Mouse (Mus musculus): ENCODE measurements around the gene Dhx36.

Dhx36 gene

GRCm38 (mm10) chr3:62506488-62507205, at the start of gene Dhx36:
Dhx36 (minus strand) TSS chr3:62507004.
- DNase-seq = peak; percentile 98

GRCm38 (mm10) chr3:62527593-62527992, 20.8 kb upstream of the Dhx36 start:
- DNase-seq = no peak

- DNase-seq = peak; percentile 7
These were observed 20.4 kb upstream of the Dhx36 start for GRCm38 (mm10) chr3:62527160-62527559.

GRCm38 (mm10) chr3:62507206-62507647, 423 bp upstream of the Dhx36 start:
- DNase-seq = no peak

- no peak for DNase-seq
These were observed 1.5 kb downstream of the Dhx36 start for GRCm38 (mm10) chr3:62505166-62505900.

- no peak for DNase-seq
These were observed 7.5 kb downstream of the Dhx36 start for GRCm38 (mm10) chr3:62499327-62499726.

DNA sequence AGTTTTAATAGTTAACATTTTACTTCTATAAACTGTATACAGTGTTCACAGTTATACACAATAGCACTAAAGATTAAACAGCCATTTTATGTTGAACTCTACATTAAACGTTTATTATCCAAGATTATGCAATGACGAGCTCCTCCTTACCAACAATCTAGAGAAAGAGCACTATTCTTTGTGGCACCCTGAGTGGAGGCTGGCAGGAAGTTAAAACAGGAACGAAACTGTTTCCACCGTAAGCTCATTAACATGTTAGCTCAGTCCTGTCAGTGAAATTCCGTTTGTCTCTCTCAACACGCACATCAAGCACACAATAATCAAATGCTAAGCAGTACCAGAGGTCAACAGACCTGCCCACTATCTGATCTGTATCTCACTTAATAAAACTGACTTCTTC, 14.2 kb downstream of the Dhx36 start:
- DNase-seq = no peak

DNA sequence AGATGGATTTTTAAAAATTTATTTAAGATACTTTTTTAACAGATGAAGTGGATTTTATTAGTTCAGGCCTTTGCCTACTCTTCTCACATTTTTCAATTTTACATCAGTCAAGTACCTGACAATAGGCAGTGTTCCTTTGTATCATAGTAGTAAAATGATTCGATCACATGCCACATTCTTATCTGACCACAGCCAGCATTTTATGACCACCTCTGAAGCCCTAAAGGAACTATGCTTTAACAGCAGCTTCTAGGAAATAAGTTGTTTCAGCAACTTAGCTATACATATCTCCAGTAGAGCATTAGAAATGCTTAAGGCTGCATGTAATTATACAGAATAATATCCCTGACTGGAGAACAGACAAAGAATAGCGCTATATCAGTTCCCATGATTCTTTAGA, 22.5 kb downstream of the Dhx36 start:
- no peak for DNase-seq

- DNase-seq = no peak
These were observed 36.6 kb downstream of the Dhx36 start for GRCm38 (mm10) chr3:62470179-62470578.

- DNase-seq = no peak
These were observed 42.5 kb downstream of the Dhx36 start for GRCm38 (mm10) chr3:62464276-62464675.

GRCm38 (mm10) chr3:62459483-62459882, 47.3 kb downstream of the Dhx36 start:
- no peak for DNase-seq

- DNase-seq = peak; percentile 80
These were observed 48.4 kb downstream of the Dhx36 start for GRCm38 (mm10) chr3:62458284-62459013.

DNA sequence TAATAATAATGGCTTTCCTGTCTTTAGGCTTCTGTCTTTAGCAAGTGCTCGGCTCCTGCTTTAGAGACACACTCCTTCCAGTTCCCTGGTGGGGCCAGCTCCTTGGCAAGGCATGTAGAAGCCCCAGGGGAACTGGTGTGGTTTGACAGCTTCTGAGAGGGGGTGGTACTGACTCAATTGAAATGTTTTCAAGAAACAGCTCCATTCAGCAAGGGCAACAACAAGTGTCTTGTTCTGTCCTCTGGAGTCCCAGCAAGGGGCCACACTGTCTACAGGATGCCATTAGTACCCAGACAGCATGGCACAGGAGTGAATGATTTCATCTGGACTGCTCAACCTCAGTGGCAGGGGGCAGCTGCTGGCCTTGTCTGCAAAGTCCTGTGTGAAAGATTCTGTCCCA, 51.0 kb downstream of the Dhx36 start:
- DNase-seq = peak; percentile 20

- DNase-seq = no peak
These were observed 52.7 kb downstream of the Dhx36 start for GRCm38 (mm10) chr3:62454096-62454495.

GRCm38 (mm10) chr3:62452961-62453360, 53.8 kb downstream of the Dhx36 start:
- no peak for DNase-seq

GRCm38 (mm10) chr3:62449871-62450496, 56.8 kb downstream of the Dhx36 start:
- DNase-seq = no peak

GRCm38 (mm10) chr3:62447151-62447550, 59.7 kb downstream of the Dhx36 start:
- no peak for DNase-seq

DNA sequence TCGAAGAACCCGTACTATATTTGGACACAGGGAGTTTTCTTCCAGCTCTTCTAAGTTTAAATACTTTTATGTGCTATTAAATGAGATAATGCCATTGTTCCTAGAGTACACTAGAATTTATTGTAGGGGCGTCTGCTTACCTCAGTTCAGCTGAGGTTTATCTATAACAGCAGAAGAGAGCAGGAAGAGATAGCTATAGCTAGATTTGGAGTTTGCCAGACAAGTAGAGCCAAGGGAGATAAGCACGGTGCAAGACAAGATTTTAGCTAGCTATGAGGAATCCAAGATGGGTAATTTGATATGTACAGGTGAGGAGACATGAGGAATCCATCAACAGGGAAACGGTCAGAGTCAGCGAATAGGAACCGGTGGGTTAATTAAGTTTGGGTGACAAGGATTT, 60.5 kb downstream of the Dhx36 start:
- DNase-seq = no peak

DNA sequence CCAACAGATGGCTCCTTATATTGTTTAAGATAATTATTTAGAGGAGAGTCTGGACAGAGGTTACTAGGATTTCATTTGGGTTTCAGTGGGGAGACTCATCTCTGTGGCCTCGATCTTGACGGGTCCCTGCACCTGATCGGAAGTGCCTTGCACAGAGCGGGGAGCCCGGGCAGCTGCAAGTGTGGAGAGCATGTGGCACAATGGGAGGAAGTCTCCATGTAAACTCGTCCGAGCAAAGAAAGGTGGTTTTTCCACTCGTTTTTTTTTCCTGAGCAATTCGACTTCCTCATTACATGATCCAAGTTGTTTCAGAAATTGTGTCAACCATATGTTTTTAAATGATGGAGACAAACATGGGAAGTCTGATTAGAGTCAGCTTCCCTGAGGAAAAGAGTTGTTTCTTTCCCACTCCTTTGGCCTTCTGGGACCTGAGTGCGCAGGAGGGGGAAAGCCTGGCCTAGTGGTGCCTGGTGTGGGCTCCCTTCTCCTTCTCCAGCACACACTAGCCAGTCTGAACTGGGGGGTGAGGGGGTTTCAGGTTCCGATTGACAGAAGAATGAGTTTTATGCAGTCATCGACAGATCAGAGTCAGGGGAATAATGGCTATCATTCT, 63.1 kb downstream of the Dhx36 start:
- no peak for DNase-seq

- no peak for DNase-seq
These were observed 66.3 kb downstream of the Dhx36 start for GRCm38 (mm10) chr3:62440431-62440969.

- DNase-seq = no peak
These were observed 70.9 kb downstream of the Dhx36 start for GRCm38 (mm10) chr3:62435923-62436322.

GRCm38 (mm10) chr3:62433675-62434074, 73.1 kb downstream of the Dhx36 start:
- no peak for DNase-seq

All from right cerebral cortex, postnatal 4 days (tissue).